Mouse (Mus musculus) frontal cortex, adult 2 months (tissue): ENCODE measurements around the gene Fam98c. TPM values are rescaled to one million over a fixed set of nuclear protein-coding genes. Genes with fewer than 3 reads are reported as not detected.
"Not testable (repeated sequence)": the region's sequence is repeated elsewhere in the genome, so short reads cannot be mapped to it uniquely, and the experiment has no call there.

ENCODE experiments used
- DNase-seq, 2 experiments: peaks; one replicate each; pipeline ENCODE4 v3.0.0; 2022; ENCODE audit warnings: low spot score in 1 of 2; ENCODE audit errors: extremely low spot score in 1 of 2
- polyA plus RNA-seq: library from polyadenylated mRNA; depleted of rRNA; stranded (reverse); fragments of >200 nt; gene quantifications from 2 replicates; pipeline ENCODE4 v1.2.3, GENCODE M21; 2012; rRNA removed

The Fam98c gene
- 56.8 and 65.5 TPM in 2 replicates for polyA plus RNA-seq

DNA sequence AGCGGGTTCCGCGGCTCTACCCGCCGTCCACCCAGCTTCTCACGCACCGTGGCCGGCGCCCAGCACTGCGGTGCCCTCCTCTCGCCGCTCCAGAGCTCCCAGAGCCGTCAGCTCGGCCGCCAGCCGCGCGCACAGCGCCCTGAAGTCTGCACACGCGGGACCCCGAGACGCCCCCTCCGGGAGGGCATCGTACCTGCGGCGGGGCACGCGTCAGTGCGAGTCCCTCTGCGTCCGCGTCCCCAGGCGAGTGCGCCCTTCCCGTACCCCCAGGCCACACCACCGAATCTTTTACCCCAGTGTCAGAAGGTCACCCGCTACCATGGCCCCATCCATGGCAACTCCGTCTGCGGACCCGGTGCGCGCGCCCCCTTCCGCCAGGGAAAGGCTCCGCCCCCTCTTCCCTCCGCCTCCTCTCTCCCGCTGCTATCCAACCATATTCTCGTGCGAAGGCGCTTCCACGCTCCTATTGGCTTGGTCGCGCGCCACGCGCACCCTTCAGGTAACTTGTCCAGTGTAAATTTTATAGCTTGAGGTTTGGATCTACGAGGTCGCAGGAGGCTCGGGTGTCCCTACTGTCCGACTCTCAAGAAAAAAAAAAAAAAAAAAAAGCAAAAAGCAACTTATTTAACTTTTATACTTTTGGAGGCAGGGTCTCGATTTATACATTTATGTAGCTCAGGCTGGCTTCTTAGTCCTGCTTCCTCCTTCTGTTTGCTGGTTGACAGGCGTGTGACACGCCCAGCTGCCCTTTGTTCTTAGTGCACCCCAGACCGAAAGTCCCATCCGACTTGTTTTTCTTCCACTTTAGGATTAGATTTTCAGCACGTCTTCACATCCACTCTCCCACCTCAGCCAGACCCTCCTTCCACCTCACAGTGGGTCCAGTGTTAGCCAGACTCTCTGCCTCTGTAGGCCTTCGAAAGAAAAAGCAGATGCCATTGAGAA lies at the start of gene Fam98c:
Fam98c (minus strand) TSS at position 397 of the 945 bp plus-strand sequence.
- DNase-seq, result peak; percentile 77 to 89

DNA sequence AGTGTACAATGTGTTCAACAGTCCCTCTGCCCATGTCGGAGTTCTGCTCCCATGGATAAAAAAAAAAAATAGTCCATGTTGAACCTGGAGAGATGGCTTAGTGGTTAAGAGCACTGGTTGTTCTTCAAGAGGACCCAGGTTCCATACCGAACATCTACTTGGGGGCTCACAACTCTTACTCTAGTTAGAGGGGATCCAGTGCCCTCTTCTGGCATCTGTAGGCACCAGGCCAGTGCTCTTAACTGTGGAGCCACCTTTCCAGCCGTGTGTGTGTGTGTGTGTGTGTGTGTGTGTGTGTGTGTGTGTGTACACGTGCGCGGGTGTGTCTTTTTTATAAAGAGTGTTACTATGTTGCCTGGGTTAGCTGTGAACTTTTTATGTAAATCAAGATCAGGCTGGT lies 46.5 kb upstream of the Fam98c start:
- no peak for DNase-seq

DNA sequence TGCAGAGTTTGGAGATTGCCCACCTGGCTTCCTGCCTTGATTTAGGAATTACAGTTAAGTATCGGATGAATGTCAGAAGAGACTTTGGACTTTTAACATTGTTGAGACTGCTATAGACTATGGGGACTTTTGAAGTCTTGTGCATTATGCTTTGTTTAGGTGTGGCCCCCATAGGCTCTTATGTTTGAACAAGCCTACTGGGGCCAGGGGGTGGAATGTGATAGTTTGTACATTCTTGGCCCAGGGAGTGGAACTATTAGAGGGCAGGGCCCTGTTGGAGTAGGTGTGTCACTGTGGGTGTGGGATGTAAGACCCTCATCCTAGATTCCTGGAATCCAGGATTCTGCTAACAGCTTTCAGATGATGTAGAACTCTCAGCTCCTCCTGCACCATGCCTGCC lies 38.2 kb upstream of the Fam98c start:
- DNase-seq, result not testable (repeated sequence)

DNA sequence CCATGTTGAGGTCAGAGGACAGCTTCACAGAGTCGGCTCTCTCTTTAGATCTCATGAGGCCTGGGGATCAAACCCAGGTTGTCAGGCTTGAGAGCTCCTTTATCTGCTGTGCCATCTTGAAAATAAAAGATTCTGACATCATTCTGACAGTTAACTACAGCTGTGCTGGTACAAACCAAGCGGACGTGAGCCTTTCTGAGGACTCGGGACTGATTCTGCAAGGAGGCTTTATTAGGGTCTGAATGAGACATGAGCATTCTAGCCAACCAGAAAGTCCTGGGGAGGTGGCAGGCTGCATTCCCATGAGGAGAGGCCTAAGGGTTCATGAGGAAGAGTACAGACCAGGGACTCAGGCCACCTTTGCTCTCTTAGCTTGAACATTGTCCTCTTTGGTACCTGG lies 25.3 kb upstream of the Fam98c start:
- not testable (repeated sequence) for DNase-seq

DNA sequence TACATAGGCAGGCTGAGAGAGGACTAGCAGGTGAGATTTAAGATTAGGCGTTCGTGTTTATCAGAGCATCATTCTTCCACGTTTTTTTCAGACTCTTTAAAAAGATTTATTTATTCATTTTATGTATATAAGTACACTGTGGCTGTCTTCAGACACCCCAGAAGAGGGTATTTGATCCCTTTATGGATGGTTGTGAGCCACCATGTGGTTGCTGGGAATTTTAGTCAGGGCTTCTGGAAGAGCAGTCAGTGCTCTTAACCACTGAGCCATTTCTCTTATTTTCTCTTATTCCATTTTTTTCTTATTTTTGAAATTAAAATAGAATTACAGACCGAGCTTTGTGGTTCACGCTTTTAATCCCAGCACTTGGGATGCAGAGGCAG lies 24.8 kb upstream of the Fam98c start:
- no peak for DNase-seq

DNA sequence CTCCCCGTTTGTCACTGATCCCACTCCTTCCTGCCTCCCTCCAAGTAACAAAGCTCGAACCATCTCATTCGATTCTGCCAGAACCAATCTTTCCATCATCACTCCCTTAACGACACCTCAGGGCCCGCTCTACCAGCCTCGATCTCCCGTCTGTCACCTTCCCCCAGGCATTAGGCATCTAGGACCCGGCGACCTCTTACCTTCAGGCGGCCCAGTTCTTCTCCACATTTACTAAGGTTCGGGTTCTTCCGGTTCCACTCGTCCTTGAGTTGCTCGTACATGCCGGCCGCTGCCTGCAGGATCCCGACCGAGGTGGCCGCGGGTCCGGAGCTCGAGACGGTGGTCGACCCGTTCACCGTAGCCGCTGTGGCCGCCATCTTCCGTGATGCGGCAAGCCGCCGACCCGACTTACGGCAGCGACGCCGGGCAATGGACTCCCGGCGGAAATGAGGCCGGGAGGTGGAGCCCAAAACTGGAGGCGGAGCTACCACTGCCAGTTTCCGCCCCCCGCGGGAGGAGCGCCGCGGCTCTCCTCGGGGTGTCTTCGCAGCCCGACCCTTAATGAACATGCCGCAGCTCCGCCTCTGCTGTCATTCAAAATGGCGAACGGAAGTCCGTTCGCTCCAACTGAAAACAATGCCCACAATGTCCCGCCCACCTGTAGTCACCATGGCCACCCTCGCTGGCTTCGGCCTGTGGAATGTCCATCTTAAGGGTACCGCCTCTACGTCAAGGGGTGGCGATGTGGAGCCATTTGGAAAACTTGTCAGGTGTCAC lies 24.2 kb upstream of the Fam98c start, which contains the start of gene Psmd8:
Psmd8 (minus strand) TSS at position 625 of the 777 bp plus-strand sequence.
- peak; percentile 95 for DNase-seq

DNA sequence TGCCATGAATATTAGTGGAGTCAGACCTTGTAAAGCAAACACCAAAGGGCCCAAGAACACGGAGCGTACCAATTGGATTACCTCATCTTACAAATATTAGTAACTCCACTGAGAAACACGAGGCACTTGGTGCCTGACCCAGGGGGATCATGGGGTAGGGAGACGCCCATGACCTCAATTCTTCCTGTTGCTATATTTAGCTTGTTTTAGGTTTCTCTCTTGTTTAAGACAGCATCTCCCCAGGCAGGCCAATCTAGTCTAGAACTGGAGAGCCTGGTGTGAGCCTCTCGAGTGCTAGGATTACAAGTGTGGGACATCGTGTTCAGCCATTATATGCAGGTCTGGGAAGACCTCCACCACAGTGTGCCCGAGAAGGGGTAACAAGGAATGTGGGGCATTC lies 23.3 kb upstream of the Fam98c start:
- no peak for DNase-seq

DNA sequence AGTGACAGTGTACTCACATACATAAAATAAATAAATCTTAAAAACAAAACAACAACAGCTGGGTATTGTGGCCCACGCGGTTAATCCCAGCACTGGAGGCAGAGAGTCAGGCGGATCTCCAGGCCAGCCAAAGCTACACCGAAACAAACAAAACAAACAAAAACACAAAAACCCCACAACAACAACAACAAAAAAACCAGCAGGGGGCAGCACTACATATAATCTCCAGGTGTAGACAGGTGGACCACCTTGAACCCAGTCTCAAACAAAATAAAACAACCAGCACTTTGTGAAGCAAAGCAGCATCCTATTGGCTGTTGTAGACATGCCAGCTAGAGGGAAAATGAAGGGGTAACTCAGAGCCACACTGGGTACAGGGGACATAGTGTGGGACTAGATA lies 22.1 kb upstream of the Fam98c start:
- DNase-seq, result no peak

DNA sequence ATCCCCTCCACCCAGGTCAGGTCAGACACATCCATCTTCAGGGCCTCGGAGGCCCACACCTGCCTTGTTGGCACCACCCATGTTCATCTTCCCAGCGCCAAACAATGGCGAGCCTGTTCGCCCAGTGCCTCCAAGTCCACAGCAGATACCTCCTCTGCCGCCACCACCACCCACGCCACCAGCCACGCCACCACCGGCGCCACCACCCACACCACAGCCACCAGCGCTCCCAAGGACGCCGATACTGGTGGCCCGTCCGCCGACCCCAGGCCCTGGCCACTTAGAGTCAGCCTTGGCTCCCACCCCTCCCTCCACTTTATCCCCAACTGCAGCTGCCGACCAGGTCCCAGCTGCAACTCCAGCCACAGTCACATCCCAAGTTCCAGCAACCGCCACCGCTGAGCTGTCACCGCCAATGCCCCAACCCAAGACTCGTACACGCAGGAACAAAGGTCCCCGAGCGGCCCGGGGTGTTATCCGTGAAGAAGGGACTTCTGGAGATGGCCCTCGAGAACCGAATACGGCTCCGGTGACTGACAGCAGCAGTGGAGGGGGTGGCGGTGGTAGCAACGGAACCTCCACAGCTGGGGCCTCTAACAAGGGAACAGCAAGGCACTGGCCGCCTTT lies 16.5 kb upstream of the Fam98c start:
- DNase-seq, result no peak

DNA sequence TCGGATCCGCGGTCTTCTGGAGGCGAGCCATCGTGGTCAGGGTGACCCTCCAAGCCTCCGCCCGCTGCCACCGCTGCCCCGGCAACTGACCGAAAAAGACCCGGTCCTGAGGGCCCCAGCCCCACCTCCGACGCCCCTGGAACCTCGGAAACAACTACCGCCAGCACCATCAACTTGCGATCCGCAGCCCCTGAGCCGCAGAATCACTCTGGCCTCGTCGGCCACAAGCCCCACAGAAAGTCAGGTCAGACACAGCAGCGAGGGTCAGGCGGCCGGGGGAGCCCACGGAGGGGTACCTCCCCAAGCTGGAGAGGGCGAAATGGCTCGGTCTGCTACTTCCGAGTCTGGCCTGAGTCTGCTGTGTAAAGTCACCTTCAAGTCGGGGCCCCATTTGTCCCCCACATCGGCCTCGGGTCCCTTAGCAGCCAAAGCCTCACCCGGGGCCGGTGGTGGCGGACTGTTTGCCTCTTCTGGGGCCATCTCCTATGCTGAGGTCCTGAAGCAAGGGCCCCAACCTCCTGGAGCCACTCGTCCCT lies 15.6 kb upstream of the Fam98c start:
- no peak for DNase-seq

DNA sequence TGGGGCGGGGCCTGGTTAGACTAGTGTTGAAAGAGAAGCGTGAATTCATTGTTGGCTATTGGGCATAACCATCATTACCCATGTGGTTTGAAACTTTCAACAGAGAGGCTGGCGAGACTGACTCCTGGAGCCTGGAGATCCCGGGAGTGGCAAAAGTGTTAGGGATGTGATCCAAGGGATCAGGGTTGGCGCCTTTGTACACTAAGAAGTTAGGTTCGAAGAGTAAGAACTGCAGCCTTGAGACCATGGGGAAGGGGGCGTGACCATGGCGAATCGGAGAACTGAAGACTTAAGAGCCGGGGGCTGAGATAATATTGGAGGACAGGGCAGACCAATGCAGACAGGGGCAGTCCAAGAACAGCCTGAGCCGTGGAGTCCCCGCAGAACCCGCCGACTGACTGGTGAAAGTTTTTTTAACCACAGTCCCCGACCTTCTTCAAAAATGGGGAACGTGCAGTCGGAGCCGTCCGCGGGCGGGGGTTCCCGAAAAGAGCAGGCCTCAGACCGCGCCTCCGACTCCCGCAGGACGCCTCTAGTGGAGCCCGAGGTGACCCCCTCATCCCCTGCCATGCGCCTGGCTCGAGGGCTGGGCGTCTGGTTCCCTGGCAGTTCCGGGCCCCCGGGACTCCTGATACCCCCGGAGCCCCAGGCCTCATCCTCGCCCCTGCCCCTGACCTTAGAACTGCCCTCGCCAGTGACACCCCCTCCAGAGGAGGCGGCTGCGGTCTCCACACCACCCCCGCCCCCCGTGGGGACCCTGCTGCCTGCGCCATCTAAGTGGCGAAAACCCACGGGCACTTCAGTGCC lies 14.9 kb upstream of the Fam98c start:
- DNase-seq, result no peak

DNA sequence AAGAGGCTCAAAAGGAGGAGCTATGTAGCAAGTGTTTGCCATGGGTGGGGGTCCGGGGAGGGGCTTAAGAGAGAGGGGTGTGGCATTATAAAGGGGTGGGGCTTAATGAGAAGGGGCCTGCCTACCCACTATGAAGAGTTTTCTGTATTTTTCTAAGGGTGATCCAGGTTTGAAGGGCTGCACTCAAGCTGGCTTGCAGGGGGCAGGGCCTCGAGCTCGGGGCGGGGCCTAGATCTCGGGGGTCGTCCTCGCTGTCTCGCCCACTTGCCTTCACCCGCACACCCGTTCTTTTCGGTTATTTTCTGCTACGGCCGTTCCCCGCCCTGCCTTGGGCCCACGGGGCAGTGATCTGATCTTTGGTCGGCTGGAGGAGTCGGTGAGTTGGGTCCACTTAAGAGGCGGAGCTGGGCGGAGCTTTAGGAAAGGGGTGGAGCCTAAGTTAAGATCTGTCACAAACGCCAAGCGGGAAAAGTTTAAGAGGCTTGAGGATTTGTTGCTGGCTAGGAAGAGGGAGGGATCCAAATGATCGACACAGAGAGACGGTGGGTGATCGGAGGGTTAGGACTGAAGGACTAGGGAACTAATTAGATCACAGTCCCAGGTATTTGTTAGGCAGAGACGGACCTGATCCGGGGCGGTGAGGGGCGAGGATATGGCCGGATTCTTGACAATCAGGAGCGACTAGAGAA lies 14.2 kb upstream of the Fam98c start, which contains the start of the genes Ggn and Spred3:
Ggn (plus strand) TSS at position 145 of the 689 bp plus-strand sequence.
Spred3 (minus strand) TSS at position 346 of the 689 bp plus-strand sequence.
- peak in 1 of 2 experiments; percentile 66 for DNase-seq

DNA sequence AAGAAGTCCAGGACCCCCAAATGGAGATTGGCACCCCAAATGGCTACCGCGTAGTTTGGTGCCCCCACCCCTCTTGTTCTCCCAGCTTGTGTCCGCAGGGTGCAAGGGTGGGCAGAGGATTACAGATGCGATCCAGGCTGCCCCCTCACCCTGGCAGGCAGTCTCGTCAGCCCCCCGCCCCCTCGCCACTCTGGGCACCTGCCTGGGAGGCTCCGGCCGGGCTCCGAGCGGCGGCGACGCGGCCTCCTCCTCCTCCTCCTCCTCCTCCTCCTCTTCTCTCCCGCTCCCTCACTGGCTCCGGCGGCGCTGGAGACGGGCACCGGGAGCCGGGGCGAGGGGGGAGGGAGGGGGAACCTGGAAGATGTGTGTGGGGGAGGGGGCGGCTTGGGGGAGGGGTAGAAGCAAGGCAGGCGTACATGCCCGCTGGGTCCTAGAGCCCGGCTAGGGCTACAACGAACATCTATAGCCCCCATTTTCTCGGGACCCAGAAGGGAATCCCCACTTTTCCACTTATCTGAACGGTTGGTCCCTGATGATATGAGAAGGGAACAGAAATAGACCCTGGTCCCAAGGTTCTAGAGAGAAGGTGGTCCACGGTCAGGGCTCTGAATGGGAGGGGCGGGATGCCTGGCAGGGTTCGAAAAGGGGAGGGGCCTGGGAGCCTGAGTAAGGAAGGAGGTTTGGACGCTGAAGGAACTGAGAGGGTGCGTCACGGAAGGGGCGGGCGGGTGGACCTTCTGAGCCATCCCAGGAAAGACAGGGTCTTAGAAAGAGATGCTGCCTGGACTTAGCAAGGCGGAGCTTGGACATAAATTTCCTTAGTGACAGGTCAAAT lies 13.4 kb upstream of the Fam98c start:
- peak; percentile 77 to 85 for DNase-seq

DNA sequence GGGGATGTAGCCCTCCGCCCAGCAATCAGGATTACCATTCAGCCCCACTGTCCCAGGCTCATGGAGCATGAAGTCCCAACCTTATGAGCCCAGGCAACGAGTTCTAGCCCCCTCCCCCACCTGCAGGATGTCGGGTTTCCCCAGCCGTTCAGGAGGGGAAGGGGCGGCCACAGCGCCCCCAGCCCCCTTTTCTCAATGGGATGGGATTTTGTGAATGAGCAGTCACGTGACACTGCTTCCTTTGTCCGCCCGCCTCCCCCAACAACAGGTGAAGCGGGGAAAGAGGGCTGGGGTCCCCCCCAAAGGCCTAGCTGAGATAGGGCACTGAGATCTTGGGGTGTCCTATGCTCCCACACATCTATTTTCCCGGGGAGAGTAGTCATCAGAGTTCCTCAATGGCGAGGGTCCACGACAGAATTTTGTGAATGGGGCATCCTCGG lies 12.8 kb upstream of the Fam98c start:
- DNase-seq, result no peak

DNA sequence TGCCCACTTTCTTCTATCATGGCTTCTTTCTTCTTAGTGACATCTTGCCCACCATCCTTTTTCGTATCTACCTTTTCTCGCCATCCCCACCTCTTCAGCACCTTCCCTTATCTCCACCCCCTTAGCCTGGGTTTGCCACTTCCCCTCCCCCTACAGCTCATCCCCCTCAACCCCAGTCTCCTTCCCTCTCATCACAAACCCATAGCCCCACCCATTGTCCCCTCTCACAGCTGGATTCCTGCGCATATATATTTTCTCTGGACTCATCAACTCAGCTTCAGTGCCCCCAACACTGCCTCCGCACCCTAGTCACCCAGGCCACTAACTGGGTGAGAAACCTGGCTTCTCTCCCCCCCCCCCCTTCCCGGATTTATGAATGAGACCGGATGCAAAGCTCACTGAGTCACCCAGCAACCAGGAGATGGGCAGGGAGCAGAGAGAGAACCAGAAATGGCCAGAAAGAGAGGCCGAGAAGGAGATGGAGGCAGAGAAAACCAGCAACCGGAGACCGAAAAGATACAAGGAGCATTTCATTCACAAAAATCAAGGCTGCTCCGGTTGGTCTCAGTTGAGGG lies 12.2 kb upstream of the Fam98c start:
- DNase-seq, result no peak

DNA sequence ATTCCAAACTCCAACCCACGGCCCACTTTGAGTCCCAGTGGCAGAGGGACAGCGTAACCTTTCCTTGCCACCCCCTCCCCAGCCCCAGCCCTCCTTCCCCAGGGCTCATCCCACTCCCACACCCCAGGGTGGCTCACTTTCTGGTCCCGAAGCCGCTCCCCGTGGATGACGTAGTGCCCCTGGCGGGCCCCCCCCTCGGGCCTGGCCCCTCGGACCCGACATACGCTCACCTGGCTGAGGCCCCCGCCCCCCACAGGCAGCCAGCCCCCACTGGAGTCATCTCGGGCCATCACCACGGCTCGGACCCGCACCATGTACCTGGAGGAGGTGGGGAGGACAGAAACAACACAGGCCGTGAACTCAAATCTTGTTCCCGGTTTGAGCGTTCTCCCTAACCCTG lies 11.6 kb upstream of the Fam98c start:
- DNase-seq, result no peak

DNA sequence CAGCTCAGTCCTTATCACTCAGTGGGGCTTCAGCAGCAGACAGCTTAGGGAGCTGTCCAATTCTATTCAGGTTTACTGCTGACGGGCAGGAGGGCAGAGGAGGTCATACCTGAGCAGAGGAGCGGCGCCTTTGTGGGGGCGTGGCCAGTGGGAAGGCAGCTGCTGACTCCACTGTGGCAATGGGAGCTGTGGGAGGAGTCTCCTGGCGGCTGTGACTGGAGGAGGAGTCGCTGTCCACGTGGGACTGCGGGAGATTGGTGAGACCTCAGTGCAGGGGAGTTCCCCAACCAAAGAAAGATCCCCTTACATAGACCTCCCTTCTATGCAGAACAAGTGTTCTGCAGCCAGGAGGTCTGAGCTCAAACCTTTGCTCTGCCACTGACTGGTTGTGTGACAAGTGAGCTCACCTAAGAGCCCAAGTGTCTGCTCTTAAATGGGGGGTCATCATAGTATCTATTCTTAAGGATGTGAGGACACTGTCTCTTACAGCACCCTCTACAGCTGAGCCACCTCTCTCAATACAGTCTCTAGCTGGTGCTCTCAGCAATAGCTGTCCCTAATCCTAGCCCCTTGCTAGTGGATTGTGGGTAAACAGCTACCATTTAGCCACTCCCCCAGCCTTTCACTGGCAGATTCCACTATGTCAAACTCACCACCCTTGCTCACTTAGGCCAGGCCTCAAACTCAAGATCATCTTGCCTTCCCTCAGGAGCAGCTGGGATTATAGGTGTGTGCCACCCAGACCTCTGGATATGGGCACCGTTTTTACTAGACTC lies 6.9 kb upstream of the Fam98c start:
- DNase-seq, result no peak
